Mouse (Mus musculus): Measurements from ENCODE around the gene Tns1.

DNA sequence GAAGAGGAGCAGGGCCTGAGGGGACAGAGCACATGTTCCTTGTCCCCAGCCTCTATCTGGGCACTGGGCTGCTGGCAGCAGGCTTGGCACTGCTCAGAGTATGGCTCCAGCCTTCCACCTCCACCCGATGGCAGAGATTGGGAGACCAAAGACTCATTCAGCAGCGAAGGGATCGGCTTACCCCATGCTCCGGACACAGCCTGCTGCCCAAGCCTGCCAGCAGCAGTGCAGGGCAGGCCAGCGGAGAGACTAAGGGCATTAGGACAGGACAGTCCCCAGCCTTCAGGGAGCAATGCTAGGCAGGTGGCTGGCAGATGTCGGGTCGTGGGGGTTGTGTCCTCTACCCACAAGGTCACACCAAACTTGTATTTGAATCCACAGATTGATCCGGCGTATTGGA, 150.3 kb downstream of the Tns1 start:
- TF ChIP-seq GATA1 (IDR thresholded peaks at IDR 0.05; ENCODE audit: borderline replicate concordance, low read length) (no peak), FLI1 (IDR thresholded peaks at IDR 0.05; ENCODE audit: low read length) (no peak)

Data from megakaryocyte, embryonic 14.5 days (primary cell).